Mouse (Mus musculus): ENCODE results near the gene Enpp1. TPM values are rescaled to one million over a fixed set of nuclear protein-coding genes. Genes with fewer than 3 reads are reported as not detected.

Gene Enpp1
- polyA plus RNA-seq, 1 experiment = 4.8 TPM

GRCm38 (mm10) chr10:24706431-24707140 is 5.4 kb downstream of the Enpp1 start:
- WGBS = 82% methylated on average over 2 of the region's 2 CpGs
- Histone ChIP-seq H3K4me3 (replicated peaks; ENCODE audit: control insufficient read depth, low read depth, low read length) (no peak overlapping the region), H3K4me1 (ENCODE audit: control insufficient read depth, insufficient read depth, low read length) (no peaks in the 10 kb centered on the region), H3K27ac (ENCODE audit: control insufficient read depth, insufficient read depth, low read depth, low read length, poor library complexity) (no peak overlapping the region)
- TF ChIP-seq CTCF (IDR thresholded peaks at IDR 0.05; ENCODE audit: control insufficient read depth, insufficient read depth, low read length) (no peak), POLR2A (IDR thresholded peaks at IDR 0.05; ENCODE audit: borderline replicate concordance, control insufficient read depth, low read depth, low read length) (no peak)

GRCm38 (mm10) chr10:24702698-24703097 is 9.3 kb downstream of the Enpp1 start:
- 90% methylated on average over 2 of the region's 2 CpGs for WGBS
- H3K27ac ChIP-seq (ENCODE audit: control insufficient read depth, insufficient read depth, low read depth, low read length, poor library complexity) = no peak overlapping the region

GRCm38 (mm10) chr10:24698131-24698775 is 13.7 kb downstream of the Enpp1 start:
- WGBS = 77% methylated on average over 6 of the region's 6 CpGs
- TF ChIP-seq POLR2A (IDR thresholded peaks at IDR 0.05; ENCODE audit: borderline replicate concordance, control insufficient read depth, low read depth, low read length) = no peak
- no peak for TF ChIP-seq CTCF (IDR thresholded peaks at IDR 0.05; ENCODE audit: control insufficient read depth, insufficient read depth, low read length)
- Histone ChIP-seq H3K4me3 (replicated peaks; ENCODE audit: control insufficient read depth, low read depth, low read length) (no peak overlapping the region), H3K4me1 (ENCODE audit: control insufficient read depth, insufficient read depth, low read length) (no peaks in the 10 kb centered on the region), H3K27ac (ENCODE audit: control insufficient read depth, insufficient read depth, low read depth, low read length, poor library complexity) (no peak overlapping the region)

More at GRCm38 (mm10) chr10:24702698-24703097, 9.3 kb downstream of the Enpp1 start:
- H3K4me1 ChIP-seq (ENCODE audit: control insufficient read depth, insufficient read depth, low read length) = no peaks in the 10 kb centered on the region
- no peak for TF ChIP-seq CTCF (IDR thresholded peaks at IDR 0.05; ENCODE audit: control insufficient read depth, insufficient read depth, low read length)
- TF ChIP-seq POLR2A (IDR thresholded peaks at IDR 0.05; ENCODE audit: borderline replicate concordance, control insufficient read depth, low read depth, low read length) = no peak
- H3K4me3 ChIP-seq (replicated peaks; ENCODE audit: control insufficient read depth, low read depth, low read length) = no peak overlapping the region

- TF ChIP-seq CTCF (IDR thresholded peaks at IDR 0.05; ENCODE audit: control insufficient read depth, insufficient read depth, low read length) (no peak), POLR2A (IDR thresholded peaks at IDR 0.05; ENCODE audit: borderline replicate concordance, control insufficient read depth, low read depth, low read length) (no peak)
- 83% methylated on average over 3 of the region's 3 CpGs for WGBS
- Histone ChIP-seq H3K4me3 (replicated peaks; ENCODE audit: control insufficient read depth, low read depth, low read length) (no peak overlapping the region), H3K4me1 (ENCODE audit: control insufficient read depth, insufficient read depth, low read length) (no peaks in the 10 kb centered on the region), H3K27ac (ENCODE audit: control insufficient read depth, insufficient read depth, low read depth, low read length, poor library complexity) (no peak overlapping the region)
Observed at GRCm38 (mm10) chr10:24696761-24697160, 15.2 kb downstream of the Enpp1 start.

- TF ChIP-seq POLR2A (IDR thresholded peaks at IDR 0.05; ENCODE audit: borderline replicate concordance, control insufficient read depth, low read depth, low read length) = no peak
- no peak for TF ChIP-seq CTCF (IDR thresholded peaks at IDR 0.05; ENCODE audit: control insufficient read depth, insufficient read depth, low read length)
- Histone ChIP-seq H3K4me3 (replicated peaks; ENCODE audit: control insufficient read depth, low read depth, low read length) (no peak overlapping the region), H3K4me1 (ENCODE audit: control insufficient read depth, insufficient read depth, low read length) (no peaks in the 10 kb centered on the region), H3K27ac (ENCODE audit: control insufficient read depth, insufficient read depth, low read depth, low read length, poor library complexity) (no peak overlapping the region)
- WGBS = 61% methylated on average over 5 of the region's 5 CpGs
Observed at GRCm38 (mm10) chr10:24695786-24696185, 16.2 kb downstream of the Enpp1 start.

GRCm38 (mm10) chr10:24682518-24683104 is 29.3 kb downstream of the Enpp1 start:
- TF ChIP-seq CTCF (IDR thresholded peaks at IDR 0.05; ENCODE audit: control insufficient read depth, insufficient read depth, low read length) (no peak), POLR2A (IDR thresholded peaks at IDR 0.05; ENCODE audit: borderline replicate concordance, control insufficient read depth, low read depth, low read length) (no peak)
- Histone ChIP-seq H3K4me1 (ENCODE audit: control insufficient read depth, insufficient read depth, low read length) (no peaks in the 10 kb centered on the region; the same call in 1 of the 2 replicates), H3K4me3 (replicated peaks; ENCODE audit: control insufficient read depth, low read depth, low read length) (no peak overlapping the region), H3K27ac (ENCODE audit: control insufficient read depth, insufficient read depth, low read depth, low read length, poor library complexity) (no peak overlapping the region)
- WGBS = 84% methylated on average over 7 of the region's 7 CpGs

- TF ChIP-seq POLR2A (IDR thresholded peaks at IDR 0.05; ENCODE audit: borderline replicate concordance, control insufficient read depth, low read depth, low read length) (no peak), CTCF (IDR thresholded peaks at IDR 0.05; ENCODE audit: control insufficient read depth, insufficient read depth, low read length) (no peak)
- Histone ChIP-seq H3K27ac (ENCODE audit: control insufficient read depth, insufficient read depth, low read depth, low read length, poor library complexity) (no peak overlapping the region), H3K4me1 (ENCODE audit: control insufficient read depth, insufficient read depth, low read length) (no peaks in the 10 kb centered on the region; the same call in 1 of the 2 replicates), H3K4me3 (replicated peaks; ENCODE audit: control insufficient read depth, low read depth, low read length) (no peak overlapping the region)
- 90% methylated on average over 18 of the region's 18 CpGs for WGBS
Observed at GRCm38 (mm10) chr10:24677681-24678080, 34.3 kb downstream of the Enpp1 start.

- Histone ChIP-seq H3K4me1 (ENCODE audit: control insufficient read depth, insufficient read depth, low read length) (no peaks in the 10 kb centered on the region; the same call in 1 of the 2 replicates), H3K27ac (ENCODE audit: control insufficient read depth, insufficient read depth, low read depth, low read length, poor library complexity) (no peak overlapping the region), H3K4me3 (replicated peaks; ENCODE audit: control insufficient read depth, low read depth, low read length) (no peak overlapping the region)
- WGBS = 93% methylated on average over 6 of the region's 6 CpGs
- TF ChIP-seq CTCF (IDR thresholded peaks at IDR 0.05; ENCODE audit: control insufficient read depth, insufficient read depth, low read length) (no peak), POLR2A (IDR thresholded peaks at IDR 0.05; ENCODE audit: borderline replicate concordance, control insufficient read depth, low read depth, low read length) (no peak)
Observed at GRCm38 (mm10) chr10:24674261-24674660, 37.7 kb downstream of the Enpp1 start.
